Mouse (Mus musculus) T-helper 1 cell (primary cell): ENCODE measurements around the gene Clic5.
"Not testable (repeated sequence)": the region's sequence is repeated elsewhere in the genome, so short reads cannot be mapped to it uniquely, and the experiment has no call there.

Experiments
- in situ Hi-C: fragments of 300-600 bp; cut with MboI, MseI; formaldehyde crosslinking; loops from one replicate; pipeline ENCODE4 v1.15.1; 2025; ENCODE audit warnings: high pct_unique_total_duplicates

The Clic5 gene

DNA sequence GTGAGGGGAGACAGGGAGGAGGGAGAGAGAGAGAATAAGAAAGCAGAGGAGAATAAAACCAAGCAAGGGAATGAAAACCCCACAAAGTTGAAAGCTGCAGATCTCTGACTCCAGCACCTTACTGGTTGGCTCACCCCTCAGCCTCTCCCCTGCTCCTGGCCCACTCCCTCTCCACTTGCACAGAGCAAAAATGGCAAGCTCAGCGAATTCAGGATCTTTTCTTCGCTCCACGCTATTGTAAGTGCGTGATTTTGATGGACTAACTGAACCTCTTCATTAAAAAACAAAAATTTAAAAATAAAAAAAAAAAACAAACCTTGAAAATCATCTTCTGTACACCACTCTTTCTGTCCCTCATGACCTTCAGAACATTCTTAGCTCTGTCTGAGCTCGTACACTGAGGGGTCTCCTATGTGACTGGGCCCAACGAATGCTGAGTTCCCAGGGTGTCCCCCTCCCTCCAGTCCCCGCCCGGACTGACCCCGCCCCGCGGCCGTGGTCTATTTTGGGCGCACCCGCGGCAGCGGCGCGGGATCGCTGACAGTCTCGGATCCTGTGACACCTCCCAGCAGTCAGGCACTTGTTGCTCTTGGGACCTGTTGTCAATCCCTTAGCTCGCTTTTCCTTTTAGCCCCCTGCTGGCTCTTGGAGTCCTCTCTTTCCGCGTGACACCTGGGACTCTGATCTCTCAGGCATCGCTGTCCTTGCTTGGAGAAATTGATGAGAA is at the start of gene Clic5:
Gene Clic5 (plus strand): TSS at position 543 of the 727 bp plus-strand sequence.
- in situ Hi-C loops, result no loop called here

DNA sequence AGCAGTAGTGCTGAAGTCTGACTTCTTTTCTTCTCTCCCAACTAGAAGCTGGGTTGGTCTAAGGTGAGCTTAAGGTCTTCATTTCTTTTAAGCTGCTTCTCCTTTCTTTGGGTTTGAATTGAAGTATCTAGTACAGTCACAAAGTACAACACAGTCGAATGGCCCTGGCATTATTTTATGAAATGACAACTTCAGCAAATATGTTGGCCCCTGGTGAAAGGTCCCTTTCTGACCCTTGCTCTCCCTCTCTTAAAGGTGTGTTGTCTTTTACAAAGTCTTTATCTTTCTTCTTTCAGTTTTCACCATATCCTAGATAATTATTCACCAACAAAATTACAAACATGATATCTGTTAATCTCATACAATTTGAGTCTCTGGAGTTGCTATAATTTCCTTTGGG is 42.6 kb upstream of the Clic5 start:
- in situ Hi-C loops, result no loop called here

DNA sequence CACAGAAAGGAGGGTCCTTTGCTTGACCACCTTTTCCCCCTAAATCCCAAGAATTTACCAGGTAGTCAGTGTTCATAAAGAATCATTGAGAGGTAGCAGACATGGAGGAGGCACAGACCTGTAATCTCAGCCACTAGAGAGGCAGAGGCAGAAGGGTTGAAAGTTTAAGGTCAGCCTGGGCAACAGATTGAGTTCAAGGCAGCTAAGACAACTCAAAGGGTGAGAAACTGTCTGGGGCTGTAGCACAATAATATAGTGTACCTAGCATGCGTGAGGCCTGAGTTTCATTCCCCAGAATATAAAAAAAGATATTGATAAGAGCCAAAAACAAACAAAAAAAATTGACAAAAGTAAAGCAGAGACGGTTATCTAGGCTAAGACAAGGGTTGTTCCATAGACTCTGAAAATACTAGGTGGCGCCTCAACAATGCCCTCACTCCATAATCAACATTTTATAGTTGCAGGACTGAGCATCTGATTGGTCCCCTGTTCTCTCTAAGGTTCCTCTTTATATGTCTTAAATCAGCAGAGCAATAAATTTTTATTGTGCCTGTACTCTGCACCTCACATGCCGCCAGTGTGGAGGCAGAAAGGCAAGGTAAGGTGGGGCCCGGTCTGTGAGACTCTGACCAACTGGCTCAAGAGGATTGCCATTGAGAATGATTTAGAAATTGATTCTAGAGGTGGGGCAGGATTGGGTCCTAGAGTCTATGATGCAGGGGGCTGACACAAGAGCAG is 40.1 kb upstream of the Clic5 start:
- in situ Hi-C loops, result no loop called here

DNA sequence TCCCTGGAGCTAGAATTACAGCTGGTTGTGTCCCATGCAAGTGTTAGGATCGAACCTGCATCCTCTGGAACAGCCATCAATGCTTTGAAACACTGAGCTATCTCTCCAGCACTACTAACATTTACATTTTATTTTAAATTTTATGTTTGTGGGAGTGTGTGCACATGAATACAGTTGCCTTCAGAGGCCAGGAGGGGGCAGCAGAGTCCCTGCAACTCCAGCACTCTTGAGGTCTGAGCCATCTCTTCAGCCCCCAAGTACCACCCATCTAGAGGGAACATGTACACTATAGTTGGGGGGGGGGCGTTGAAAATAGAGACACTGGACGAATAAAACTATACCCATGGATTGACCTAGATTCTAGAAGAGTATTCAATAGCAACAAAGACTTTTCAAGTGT is 37.3 kb upstream of the Clic5 start:
- in situ Hi-C loops, result loop anchor here (5.0 kb wide), 1 partner anchor 106 kb away; no protein-coding TSS in a partner anchor

DNA sequence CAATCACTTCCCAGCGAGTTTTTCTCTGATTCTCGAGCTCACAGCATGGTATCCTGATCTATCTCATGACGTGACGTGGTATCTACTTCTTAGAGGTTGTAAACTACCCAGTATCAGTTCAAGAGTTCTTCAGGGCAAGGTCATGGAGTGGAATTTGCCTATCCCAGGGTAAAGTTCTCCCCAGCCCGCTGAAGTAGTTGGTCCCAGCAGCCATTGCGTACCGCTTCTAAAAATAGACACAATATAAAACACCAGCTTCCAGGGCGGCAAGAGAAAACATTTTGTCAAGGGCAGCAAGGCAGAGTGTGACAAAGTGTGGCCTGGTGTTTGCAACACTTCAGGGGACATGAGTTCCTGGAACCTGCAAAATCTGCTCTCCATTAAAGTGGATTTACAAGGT is 36.5 kb upstream of the Clic5 start:
- in situ Hi-C loops, result loop anchor here (5.0 kb wide), 1 partner anchor 105 kb away; no protein-coding TSS in a partner anchor

DNA sequence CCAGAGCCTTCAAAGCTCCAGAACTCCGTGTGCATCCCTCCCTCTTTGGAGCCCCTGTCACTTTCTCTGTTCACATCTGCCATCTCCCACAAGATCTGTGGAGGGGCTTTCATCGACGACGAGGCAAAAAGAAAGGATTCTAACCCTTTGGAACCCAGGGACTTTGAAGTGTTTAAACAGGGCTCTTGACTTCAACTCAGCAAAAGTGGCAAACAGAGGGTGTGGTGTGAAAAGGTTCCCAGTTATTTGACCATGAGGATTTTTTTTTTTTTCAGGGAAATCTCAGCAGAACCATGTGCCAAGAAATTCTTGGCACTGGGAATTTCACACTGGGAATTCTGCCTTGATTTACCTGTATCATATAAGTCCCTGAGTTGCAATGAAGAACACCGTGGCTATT is 34.5 kb upstream of the Clic5 start:
- in situ Hi-C loops, result loop anchor here (5.0 kb wide), 1 partner anchor 103 kb away; no protein-coding TSS in a partner anchor

DNA sequence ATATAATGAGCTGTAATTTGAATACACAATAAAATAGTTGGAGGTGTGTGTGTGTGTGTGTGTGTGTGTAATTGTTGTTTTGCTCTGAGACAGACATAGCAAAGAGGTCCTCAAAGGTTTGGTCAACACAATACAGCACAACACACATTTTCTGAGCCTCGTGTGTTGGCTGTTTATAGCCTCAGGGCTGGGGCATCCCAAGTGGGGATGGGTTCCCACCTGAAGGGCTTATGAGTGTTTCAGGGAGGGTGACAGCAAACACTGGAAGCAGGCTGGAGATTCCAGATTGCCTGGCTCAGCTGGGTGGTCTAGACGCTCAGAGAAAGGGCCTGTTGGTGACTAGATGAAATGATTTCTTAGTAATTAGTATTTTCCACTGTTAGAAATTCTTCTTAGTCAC is 33.2 kb upstream of the Clic5 start:
- in situ Hi-C loops, result no loop called here

DNA sequence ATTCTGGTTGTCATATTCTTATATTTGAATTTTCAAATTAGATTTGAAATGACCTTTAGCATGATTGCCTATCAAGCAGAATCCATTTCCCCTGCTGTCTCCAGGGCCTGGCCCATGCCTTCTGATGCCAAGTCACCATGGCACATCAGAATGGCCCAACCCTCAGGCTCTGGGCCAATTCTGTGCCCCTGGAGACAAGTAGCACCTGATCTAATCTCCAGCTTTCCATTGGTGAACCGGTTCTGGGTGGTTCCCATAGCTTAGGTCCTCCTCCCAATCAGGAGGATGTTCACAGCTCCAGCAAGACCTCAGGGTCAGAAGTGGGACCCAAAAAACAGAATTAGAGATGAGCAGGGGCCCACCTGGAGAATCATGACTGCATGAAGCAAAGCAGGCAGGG is 30.2 kb upstream of the Clic5 start:
- in situ Hi-C loops, result no loop called here

DNA sequence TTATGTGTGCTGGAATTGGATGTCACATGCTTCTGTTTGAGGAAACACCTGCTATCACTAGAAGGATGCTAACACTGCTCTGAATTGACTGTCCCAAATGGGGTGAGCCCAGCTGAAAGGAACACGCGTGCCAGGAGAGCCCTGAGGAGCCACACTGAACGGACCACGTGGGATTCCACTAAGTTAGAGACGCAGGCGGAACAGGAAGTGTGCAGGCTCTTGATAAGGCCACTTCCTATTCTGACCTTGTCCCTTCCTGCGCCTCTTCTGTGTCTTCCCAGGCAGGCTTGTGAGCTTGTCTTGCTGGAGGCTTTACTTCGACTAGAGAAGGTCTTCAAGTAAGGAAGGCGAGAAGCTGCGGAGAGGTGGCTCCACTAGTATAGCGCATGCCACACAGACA is 27.9 kb upstream of the Clic5 start:
- in situ Hi-C loops, result no loop called here

DNA sequence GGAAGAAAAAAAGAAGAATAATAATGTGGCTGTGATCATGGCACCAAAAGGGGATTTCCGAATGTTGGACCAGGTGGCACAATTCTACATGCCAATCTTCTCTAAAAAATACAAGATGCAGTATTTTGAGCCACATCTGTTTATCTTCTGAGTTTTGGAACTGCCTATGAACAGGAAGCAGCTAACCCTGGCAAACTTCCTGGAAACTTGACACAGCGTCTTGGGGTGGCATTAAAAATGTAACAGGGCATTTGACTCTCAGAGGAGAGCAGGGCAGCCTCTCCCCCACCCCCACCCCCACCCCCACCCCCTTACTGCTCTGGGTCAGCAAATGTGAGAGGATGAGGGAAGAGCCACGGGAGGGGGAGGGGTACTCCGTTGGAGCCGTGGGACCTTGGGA is 25.9 kb upstream of the Clic5 start:
- in situ Hi-C loops, result no loop called here

DNA sequence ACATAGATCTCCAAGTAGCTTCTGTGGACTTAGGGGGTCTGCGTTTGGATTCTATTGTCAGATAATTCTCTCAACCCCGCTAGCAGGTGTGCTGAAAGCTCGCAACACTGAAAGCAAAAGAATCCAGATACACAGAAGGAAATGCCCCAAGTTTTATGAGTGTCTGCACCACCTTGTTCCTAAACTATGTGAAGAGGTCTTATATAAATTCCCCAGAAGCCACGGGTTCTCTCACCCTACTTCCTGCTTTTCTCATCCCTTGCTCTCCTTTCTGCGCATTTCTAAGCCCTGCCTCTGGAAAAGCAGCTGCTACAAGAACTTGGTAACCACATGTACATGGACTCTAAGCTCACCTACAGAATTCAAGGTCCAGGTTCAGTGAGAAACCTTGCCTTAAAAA is 25.4 kb upstream of the Clic5 start:
- in situ Hi-C loops, result no loop called here

DNA sequence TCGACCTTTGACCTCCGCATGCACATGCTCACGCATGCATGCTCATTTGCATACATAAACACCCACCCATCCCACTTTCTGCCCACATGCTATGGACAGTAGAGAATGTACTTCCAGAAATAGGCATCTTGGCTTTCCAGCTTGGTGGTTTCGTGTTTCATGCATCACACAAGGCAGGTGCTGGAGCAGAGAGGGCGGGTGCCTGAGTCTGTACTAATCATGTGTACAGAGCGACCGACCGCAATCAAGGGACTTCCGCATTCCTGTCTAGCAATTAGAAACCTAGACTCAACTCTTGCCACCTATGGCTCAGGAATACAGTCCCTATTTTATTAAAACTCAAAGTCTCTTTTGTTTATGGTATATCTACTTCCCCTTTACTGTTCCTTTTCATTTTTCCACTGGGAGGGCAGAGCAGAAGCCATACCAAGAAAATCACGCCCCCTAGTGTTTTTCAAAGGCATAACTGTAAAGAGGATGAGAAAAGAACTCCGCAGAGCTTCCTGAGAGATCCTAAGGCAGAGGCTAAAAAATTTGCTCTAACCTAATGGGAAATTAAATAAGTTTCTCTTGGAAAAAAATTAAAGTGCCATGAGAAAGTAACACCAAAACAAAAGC is 22.5 kb upstream of the Clic5 start:
- in situ Hi-C loops, result no loop called here

DNA sequence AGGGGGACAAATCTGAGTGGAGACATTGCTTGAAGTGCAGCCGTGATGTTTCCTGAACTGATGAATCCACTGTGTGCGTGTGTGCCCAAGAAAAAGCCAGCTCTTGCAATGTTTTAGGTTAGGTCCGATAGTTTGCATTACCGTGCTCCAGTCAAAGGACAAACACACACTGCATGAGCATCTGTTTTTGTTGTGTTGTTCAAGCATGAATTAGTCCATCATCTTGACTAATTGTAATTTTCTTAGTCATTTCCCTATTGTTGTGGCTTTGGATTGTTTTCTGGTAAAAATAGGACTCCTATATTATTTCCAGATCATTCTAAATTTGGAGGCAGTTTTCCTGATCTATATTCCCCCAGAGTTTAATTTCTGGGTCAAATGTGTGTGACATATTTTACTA is 18.7 kb upstream of the Clic5 start:
- in situ Hi-C loops, result no loop called here

DNA sequence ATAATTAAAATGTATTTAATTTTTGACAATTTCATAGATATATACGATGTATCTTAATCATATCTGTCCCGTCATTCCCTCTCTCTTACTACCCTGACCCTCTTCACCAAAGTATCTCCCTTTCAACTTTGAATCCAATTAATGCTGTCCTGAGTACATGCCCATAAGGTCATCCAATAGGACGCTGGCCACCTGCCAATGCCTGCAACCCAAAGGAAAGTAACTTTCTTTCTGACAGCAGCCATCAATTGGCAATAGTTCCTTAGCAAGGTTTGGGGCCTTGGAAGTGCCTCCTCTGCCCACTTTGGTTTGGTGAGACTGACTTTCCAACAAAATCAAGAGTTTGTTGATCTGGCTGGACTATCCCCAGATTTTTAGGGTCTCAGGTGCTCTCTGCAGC is 18.1 kb upstream of the Clic5 start:
- in situ Hi-C loops, result no loop called here

DNA sequence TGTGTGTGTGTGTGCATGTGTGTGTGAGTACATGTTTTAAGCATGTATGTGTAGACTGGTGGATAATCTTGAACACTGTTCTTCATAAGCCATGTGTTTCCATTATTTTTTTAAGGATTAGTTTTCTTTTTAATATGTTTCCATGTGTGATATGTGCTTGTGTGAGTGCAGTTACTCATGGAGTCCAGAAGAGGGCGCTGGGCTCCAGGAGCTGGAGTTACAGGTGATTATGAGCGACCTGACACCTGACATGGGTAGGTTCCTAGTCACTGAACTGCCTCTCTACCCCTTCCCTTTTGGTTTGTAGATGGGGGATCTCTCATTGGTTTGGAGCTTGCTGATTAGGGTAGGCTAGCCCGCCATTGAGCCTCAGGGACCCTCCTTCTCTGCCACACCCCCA is 16.5 kb upstream of the Clic5 start:
- in situ Hi-C loops, result no loop called here

DNA sequence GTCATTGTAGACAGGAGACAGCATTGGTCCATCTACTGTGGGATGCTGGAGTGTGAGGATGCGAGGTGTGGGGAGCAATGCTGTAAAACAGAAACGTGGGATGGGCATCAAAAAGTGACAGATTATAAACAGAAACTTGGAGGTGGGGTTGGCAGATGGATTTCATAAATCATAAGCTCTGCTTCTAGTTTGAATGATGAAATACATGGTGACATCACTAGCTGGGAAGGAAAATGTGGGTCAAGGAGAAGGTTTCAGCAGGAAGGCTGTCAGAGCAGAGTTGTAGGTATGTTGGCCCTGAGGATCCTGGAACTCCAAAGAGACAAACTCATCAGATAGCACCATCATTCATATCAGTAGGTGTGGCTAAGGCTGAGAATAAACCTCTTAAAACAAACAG is 15.0 kb upstream of the Clic5 start:
- in situ Hi-C loops, result no loop called here

DNA sequence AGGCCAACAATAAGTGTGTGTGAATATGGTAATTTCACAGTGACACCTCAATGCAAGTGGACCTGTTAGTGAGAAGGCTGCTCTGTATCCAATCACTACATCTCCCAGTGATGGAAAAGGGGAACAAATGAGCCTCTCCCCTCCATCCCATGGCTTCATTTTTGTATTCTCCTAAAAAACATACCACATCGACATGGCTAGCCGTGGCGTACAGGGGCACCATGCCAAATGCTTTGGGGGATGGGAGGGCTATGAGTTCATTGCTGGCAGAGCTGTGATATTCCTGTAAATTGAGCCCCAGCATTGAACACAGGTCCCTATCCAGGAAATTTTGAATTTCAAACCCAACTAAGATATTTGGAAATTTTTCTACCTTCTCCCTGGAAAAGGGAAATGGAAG is 11.1 kb upstream of the Clic5 start:
- in situ Hi-C loops, result no loop called here

DNA sequence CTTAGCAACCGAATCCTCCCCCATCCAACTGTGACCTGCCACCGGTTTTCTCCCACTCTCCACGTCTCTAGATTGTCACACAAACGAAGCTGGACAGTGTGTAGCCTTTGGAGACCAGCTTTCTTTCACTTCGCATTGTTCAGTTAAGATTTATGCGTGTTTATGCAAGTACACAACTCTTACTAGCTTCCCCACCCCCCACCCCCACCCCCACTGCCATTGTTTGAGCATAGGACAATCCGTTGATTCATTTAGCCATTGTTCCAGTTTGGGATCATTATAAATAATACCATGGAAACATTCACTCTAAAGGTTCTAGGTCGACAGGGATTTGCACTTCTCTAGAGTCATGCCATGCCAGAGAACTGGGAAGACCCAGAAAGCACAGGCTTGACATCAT is 7.0 kb upstream of the Clic5 start:
- in situ Hi-C loops, result no loop called here

DNA sequence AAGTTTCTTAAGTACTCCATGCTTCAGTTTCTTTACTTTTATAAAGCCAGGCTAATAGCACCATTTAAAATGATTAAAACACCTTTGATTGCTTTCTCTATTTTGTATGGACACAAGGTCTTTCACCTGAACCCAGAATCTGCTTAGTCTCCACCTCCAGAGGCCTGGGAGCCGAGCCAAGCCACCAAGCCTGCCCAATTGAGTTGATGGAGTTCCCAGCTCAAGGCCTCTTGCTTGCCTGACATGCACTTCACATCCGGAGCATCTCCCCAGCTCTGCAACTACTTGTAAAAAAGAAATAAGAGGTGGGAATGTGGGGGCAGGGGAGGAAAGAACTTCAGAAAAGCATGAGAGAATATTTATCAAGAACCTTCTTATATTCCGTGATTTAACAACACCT is 1.5 kb upstream of the Clic5 start:
- in situ Hi-C loops, result no loop called here

DNA sequence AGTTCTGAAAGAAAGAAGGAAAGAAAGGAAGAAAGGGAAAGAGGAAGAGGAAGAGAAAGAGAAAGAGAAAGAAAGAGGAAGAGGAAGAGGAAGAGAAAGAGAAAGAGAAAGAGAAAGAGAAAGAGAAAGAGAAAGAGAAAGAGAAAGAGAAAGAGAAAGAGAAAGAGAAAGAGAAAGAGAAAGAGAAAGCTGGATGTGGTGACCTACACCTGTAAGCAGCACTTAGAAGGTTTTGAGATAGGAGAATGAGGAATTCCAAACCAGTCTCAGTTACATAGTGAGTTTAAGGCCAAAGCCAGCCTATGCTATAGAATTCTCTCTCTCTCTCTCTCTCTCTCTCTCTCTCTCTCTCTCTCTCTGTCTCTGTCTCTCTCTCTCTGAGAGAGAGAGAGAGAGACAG is 847 bp upstream of the Clic5 start:
- in situ Hi-C loops, result not testable (repeated sequence)

DNA sequence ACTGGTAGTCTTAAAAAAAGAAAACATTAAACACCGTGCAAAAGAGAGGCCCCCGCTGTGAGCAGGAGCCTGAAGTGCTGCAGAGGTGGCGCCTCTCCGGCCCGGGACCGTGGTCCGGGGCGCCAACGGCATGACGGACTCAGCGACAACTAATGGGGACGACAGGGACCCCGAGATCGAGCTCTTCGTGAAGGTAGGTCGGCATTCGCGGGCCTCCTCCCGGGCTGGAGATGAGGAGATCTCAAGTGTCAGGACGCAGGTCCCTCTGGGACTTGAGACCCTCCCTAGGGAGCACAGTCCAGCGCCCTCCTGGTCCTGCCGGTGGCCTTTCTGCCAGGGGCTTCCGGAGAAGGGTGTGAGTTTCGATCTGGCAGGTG is 373 bp downstream of the Clic5 start:
- in situ Hi-C loops, result no loop called here

DNA sequence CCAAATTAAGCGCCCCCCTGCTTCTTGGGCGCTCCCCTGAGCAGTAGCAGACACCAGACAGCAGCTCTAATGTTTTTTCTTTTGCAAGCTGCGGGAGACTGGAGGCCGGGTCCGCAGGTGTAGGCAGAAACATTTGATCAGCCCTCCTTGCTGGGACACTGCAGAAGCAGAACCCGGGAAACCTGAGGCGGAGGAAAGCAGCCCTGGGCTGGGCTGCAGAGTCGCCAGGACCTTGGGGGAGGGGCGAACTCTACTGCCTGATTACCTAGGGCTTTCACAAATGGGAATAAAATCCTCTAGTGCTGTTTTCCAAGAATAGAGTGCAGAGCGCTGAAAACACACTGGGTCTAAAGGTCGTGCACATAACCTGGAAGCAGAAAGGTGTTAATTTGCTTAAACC is 1.3 kb downstream of the Clic5 start:
- in situ Hi-C loops, result no loop called here

DNA sequence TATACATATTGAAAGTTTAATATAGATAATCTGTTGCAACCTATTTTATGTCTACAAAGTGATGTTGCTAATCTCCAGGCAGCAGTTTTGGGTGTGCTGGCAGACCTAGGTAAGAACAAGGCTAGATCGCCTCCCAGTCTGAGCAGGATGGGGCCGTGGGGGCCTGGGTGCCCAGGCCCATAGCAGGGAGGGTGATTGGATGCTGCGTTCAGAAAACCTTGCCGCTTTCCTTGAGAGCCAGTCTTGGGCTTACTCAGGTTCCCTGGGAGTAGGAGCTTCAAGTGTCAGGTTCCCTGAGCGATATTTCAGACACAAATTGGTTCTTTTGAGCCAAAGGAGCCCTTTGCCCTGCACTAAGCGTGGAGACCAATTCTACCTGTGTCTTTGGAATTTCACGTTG is 1.9 kb downstream of the Clic5 start:
- in situ Hi-C loops, result no loop called here
